Comparison of ENCODE assay signal across 8 mouse cellular contexts in the genomic region with DNA sequence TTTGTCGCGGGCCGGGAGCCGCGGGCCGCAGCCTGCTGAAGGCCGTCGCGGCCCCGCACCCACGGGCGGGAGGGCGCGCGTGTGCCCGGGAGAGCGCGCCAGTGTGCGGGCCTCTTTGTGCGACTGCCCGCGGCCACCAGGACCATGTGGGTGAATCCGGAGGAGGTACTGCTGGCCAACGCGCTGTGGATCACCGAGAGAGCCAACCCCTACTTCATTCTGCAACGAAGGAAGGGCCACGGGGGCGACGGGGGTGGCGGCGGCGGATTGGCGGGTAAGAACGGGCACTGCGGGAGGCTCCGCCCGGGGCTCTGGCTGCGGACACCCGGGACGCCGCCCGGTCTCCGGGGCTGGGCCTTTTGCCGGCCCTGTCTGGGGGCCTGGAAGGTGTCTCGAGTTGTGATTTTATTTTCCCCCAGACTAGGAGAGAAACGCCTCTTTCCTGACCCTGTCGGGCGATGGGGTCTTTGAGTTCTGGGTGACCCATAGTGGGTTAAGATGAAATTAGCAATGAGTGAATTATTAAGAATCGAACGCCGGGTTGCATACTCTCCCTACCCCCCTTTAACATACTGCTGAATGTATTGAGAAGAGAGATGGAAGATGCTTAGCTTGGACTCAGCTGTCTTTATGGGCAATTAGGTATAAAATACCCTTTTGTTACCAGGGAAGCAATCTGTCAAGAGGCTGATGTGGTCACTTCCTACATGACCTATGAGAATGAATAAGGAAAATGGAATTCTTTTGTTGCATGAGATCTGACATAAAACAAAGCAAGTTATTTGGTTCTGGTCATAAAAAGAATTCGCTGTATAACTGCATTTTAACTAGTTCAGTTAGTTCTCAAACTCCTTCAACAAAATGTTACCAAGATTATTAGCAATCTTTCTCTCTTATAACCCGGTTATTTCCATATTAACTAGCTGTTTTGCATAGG. TPM values are rescaled to one million over a fixed set of nuclear protein-coding genes. Genes with fewer than 3 reads are reported as not detected.
A peak's percentile ranks its signal among the peaks of the same experiment; 100 is the strongest.
DNase-seq lines count a peak whose midpoint lies in the region; ATAC-seq and TF ChIP-seq lines count a peak whose summit lies in the region.

Gene Gm10645 (minus strand): TSS at position 240 of the 937 bp plus-strand sequence.

- H3K9ac ChIP-seq in forebrain, embryonic 12.5 days, result peak within 1 kb of the TSS; percentile 96
- H3K9ac ChIP-seq in heart, embryonic 14.5 days (ENCODE audit: low read length), result peak within 1 kb of the TSS; percentile 85
- H3K9ac ChIP-seq in kidney, postnatal 0 days (ENCODE audit: low read depth, low read length), result peak within 1 kb of the TSS; percentile 80
- H3K9ac ChIP-seq in midbrain, embryonic 14.5 days (replicated peaks; ENCODE audit: low read length), result peak within 1 kb of the TSS; percentile 99
- H3K9ac ChIP-seq in stomach, embryonic 14.5 days (replicated peaks; ENCODE audit: low read depth, low read length), result peak within 1 kb of the TSS; percentile 82

- peak; percentile 30 to 53 for DNase-seq in urinary bladder, adult 18-20 months (ENCODE audit: low spot score in 2 of 2)
- no peak for DNase-seq in urinary bladder, postnatal 25 days (ENCODE audit: low spot score)
- peak; percentile 55 for DNase-seq in kidney, postnatal 0 days (ENCODE audit: low spot score)
- peak; percentile 32 for DNase-seq in liver
- DNase-seq in midbrain, embryonic 14.5 days, result peak; percentile 79

- peak; percentile 75 for ATAC-seq in forebrain, embryonic 12.5 days (ENCODE audit: low FRiP score)
- ATAC-seq in heart, embryonic 14.5 days (ENCODE audit: insufficient number of reproducible peaks, insufficient read depth, low FRiP score, low read depth), result no peak
- ATAC-seq in kidney, postnatal 0 days (replicated peaks; ENCODE audit: low FRiP score, low read depth), result peak; percentile 53
- peak; percentile 82 for ATAC-seq in midbrain, embryonic 14.5 days (ENCODE audit: low FRiP score, low TSS enrichment)
- peak; percentile 15; the same call in 1 of the 2 replicates for ATAC-seq in stomach, embryonic 14.5 days (ENCODE audit: insufficient number of reproducible peaks, insufficient read depth, low FRiP score, low read depth)

- no peaks in the 10 kb centered on the region for H3K9me3 ChIP-seq in forebrain, embryonic 12.5 days
- H3K9me3 ChIP-seq in heart, embryonic 14.5 days (ENCODE audit: control insufficient read depth, low read length), result no peaks in the 10 kb centered on the region
- H3K9me3 ChIP-seq in kidney, postnatal 0 days (replicated peaks; ENCODE audit: low read length), result no peaks in the 10 kb centered on the region
- H3K9me3 ChIP-seq in midbrain, embryonic 14.5 days (ENCODE audit: control insufficient read depth, low read length), result no peaks in the 10 kb centered on the region
- H3K9me3 ChIP-seq in stomach, embryonic 14.5 days (ENCODE audit: control insufficient read depth, low read depth, low read length), result no peaks in the 10 kb centered on the region

- peak within 1 kb of the TSS; percentile 94 for H3K27ac ChIP-seq in forebrain, embryonic 12.5 days
- peak within 1 kb of the TSS; percentile 10 to 62; a peak in 3 of 4 replicates for H3K27ac ChIP-seq in heart, embryonic 14.5 days (replicated peaks in 1 of 2; ENCODE audit: control insufficient read depth in 1 of 2, insufficient read depth in 1 of 2, low read depth in 2 of 2, low read length in 2 of 2)
- peak within 1 kb of the TSS; percentile 77 for H3K27ac ChIP-seq in kidney, postnatal 0 days
- H3K27ac ChIP-seq in midbrain, embryonic 14.5 days (replicated peaks; ENCODE audit: low read depth, low read length), result peak within 1 kb of the TSS; percentile 96
- peak within 1 kb of the TSS; percentile 88 for H3K27ac ChIP-seq in stomach, embryonic 14.5 days (ENCODE audit: low read length)

- 2% methylated on average over 54 of the region's 54 CpGs for WGBS in forebrain, embryonic 12.5 days
- 3% methylated on average over 53 of the region's 54 CpGs for WGBS in heart, embryonic 14.5 days
- WGBS in kidney, postnatal 0 days, result 4% methylated on average over 52 of the region's 54 CpGs
- WGBS in midbrain, embryonic 14.5 days, result 2% methylated on average over 54 of the region's 54 CpGs
- 2% methylated on average over 54 of the region's 54 CpGs for WGBS in stomach, embryonic 14.5 days

- peak within 1 kb of the TSS; percentile 87 for H3K4me3 ChIP-seq in forebrain, embryonic 12.5 days (replicated peaks)
- peak within 1 kb of the TSS; percentile 61 to 71 for H3K4me3 ChIP-seq in heart, embryonic 14.5 days (ENCODE audit: control insufficient read depth in 1 of 2, insufficient read depth in 1 of 2, low read depth in 1 of 2, low read length in 2 of 2)
- H3K4me3 ChIP-seq in kidney, postnatal 0 days (replicated peaks; ENCODE audit: low read depth, low read length), result peak within 1 kb of the TSS; percentile 47
- peak within 1 kb of the TSS; percentile 89 for H3K4me3 ChIP-seq in midbrain, embryonic 14.5 days (replicated peaks; ENCODE audit: low read depth, low read length)
- H3K4me3 ChIP-seq in stomach, embryonic 14.5 days (ENCODE audit: low read depth, low read length), result peak within 1 kb of the TSS; percentile 54

- no peak for TF ChIP-seq CTCF in kidney, postnatal 0 days (IDR thresholded peaks at IDR 0.05; ENCODE audit: low read depth)

- H3K4me1 ChIP-seq in forebrain, embryonic 12.5 days, result peaks cover 16% of the 10 kb centered on the region
- H3K4me1 ChIP-seq in heart, embryonic 14.5 days (ENCODE audit: control insufficient read depth in 2 of 2, insufficient read depth in 2 of 2, low read length in 2 of 2), result peaks cover 0 to 4% of the 10 kb centered on the region in 2 experiments; a peak in 2 of 4 replicates
- no peaks in the 10 kb centered on the region for H3K4me1 ChIP-seq in kidney, postnatal 0 days (replicated peaks; ENCODE audit: insufficient read depth, low read length)
- H3K4me1 ChIP-seq in midbrain, embryonic 14.5 days (ENCODE audit: control insufficient read depth, insufficient read depth, low read length), result peaks cover 25% of the 10 kb centered on the region
- no peaks in the 10 kb centered on the region for H3K4me1 ChIP-seq in stomach, embryonic 14.5 days (ENCODE audit: control insufficient read depth, insufficient read depth, low read length)

- H3K4me2 ChIP-seq in forebrain, embryonic 12.5 days, result peak within 1 kb of the TSS; percentile 62
- H3K4me2 ChIP-seq in heart, embryonic 14.5 days (ENCODE audit: low read length), result peak within 1 kb of the TSS; percentile 98
- H3K4me2 ChIP-seq in kidney, postnatal 0 days (ENCODE audit: low read length), result peak within 1 kb of the TSS; percentile 85
- H3K4me2 ChIP-seq in midbrain, embryonic 14.5 days (ENCODE audit: low read length), result peak within 1 kb of the TSS; percentile 67
- H3K4me2 ChIP-seq in stomach, embryonic 14.5 days (replicated peaks; ENCODE audit: low read depth, low read length), result peak within 1 kb of the TSS; percentile 66

- 0 out of 2 replicates have a peak, but pooled peaks cover 3% of the 10 kb centered on the region for H3K27me3 ChIP-seq in forebrain, embryonic 12.5 days
- peaks cover 27% of the 10 kb centered on the region for H3K27me3 ChIP-seq in heart, embryonic 14.5 days (ENCODE audit: control insufficient read depth, insufficient read depth, low read length)
- H3K27me3 ChIP-seq in kidney, postnatal 0 days (ENCODE audit: insufficient read depth, low read length), result no peaks in the 10 kb centered on the region
- H3K27me3 ChIP-seq in midbrain, embryonic 14.5 days (ENCODE audit: control insufficient read depth, insufficient read depth, low read length), result no peaks in the 10 kb centered on the region
- no peaks in the 10 kb centered on the region for H3K27me3 ChIP-seq in stomach, embryonic 14.5 days (ENCODE audit: control insufficient read depth, insufficient read depth, low read length)

- H3K36me3 ChIP-seq in forebrain, embryonic 12.5 days (replicated peaks), result no peaks in the 10 kb centered on the region
- no peaks in the 10 kb centered on the region for H3K36me3 ChIP-seq in heart, embryonic 14.5 days (ENCODE audit: control insufficient read depth, insufficient read depth, low read length)
- no peaks in the 10 kb centered on the region for H3K36me3 ChIP-seq in kidney, postnatal 0 days (ENCODE audit: insufficient read depth, low read length)
- no peaks in the 10 kb centered on the region for H3K36me3 ChIP-seq in midbrain, embryonic 14.5 days (ENCODE audit: control insufficient read depth, insufficient read depth, low read length)
- H3K36me3 ChIP-seq in stomach, embryonic 14.5 days (ENCODE audit: control insufficient read depth, insufficient read depth, low read length), result no peaks in the 10 kb centered on the region

RNA-seq across cellular contexts. Expression of gene Gm10645, which starts in this region (rescaled TPM):
- polyA plus RNA-seq in forebrain, embryonic 12.5 days (2016; fragmentation: Nextera tagmentation; extraction: Ambion mirVana), result 5.5 and 6.2 TPM in 2 replicates
- 0.85 and 1.2 TPM in 2 replicates for polyA plus RNA-seq in heart, embryonic 14.5 days (2014; fragmentation: Nextera tagmentation; extraction: Ambion mirVana)
- 1.6 and 2.0 TPM in 2 replicates for polyA plus RNA-seq in kidney, postnatal 0 days (2015; fragmentation: Nextera tagmentation; extraction: Ambion mirVana)
- polyA plus RNA-seq in midbrain, embryonic 14.5 days (2014; fragmentation: Nextera tagmentation; extraction: Ambion mirVana), result 9.3 and 13.1 TPM in 2 replicates
- polyA plus RNA-seq in stomach, embryonic 14.5 days (2014; fragmentation: Nextera tagmentation; extraction: Ambion mirVana), result 5.6 and 5.7 TPM in 2 replicates

Comparison
In these comparisons a context has a peak if more than half of its experiments do, and no peak if none do; other contexts are left out.
1. H3K27ac ChIP-seq: peak in every context shown above with its lines; median percentile 96 in midbrain, embryonic 14.5 days; 94 in forebrain, embryonic 12.5 days; 88 in stomach, embryonic 14.5 days; 77 in kidney, postnatal 0 days; 36 in heart, embryonic 14.5 days.